Mouse (Mus musculus): ENCODE data around the gene Laptm5.

Gene Laptm5

GRCm38 (mm10) chr4:130920951-130921693 is 8.2 kb downstream of the Laptm5 start:
- DNase-seq (ENCODE audit: low spot score in 2 of 2): no peak

- no peak for DNase-seq (ENCODE audit: low spot score in 2 of 2)
These were observed 9.1 kb downstream of the Laptm5 start for GRCm38 (mm10) chr4:130921986-130922385.

- no peak for DNase-seq (ENCODE audit: low spot score in 2 of 2)
These were observed 13.3 kb downstream of the Laptm5 start for GRCm38 (mm10) chr4:130926274-130926673.

- DNase-seq (ENCODE audit: low spot score in 2 of 2): peak; percentile 44 to 50
These were observed 14.9 kb downstream of the Laptm5 start for GRCm38 (mm10) chr4:130927821-130928220.

GRCm38 (mm10) chr4:130942644-130943043 is 29.7 kb downstream of the Laptm5 start:
- no peak for DNase-seq (ENCODE audit: low spot score in 2 of 2)

GRCm38 (mm10) chr4:130944112-130944511 is 31.2 kb downstream of the Laptm5 start, which contains the start of gene Matn1:
Matn1 (plus strand) TSS chr4:130944385.
- DNase-seq (ENCODE audit: low spot score in 2 of 2): no peak

- no peak for DNase-seq (ENCODE audit: low spot score in 2 of 2)
These were observed 31.9 kb downstream of the Laptm5 start for GRCm38 (mm10) chr4:130944779-130945178.

GRCm38 (mm10) chr4:130947094-130947647 is 34.2 kb downstream of the Laptm5 start:
- peak in 1 of 2 experiments; percentile 39 for DNase-seq (ENCODE audit: low spot score in 2 of 2)

GRCm38 (mm10) chr4:130949821-130950384 is 37.0 kb downstream of the Laptm5 start:
- no peak for DNase-seq (ENCODE audit: low spot score in 2 of 2)

- peak; percentile 67 to 69 for DNase-seq (ENCODE audit: low spot score in 2 of 2)
These were observed 39.6 kb downstream of the Laptm5 start for GRCm38 (mm10) chr4:130952531-130952930.

GRCm38 (mm10) chr4:130957156-130957555 is 44.2 kb downstream of the Laptm5 start:
- DNase-seq (ENCODE audit: low spot score in 2 of 2): no peak

GRCm38 (mm10) chr4:130958812-130959211 is 45.9 kb downstream of the Laptm5 start:
- no peak for DNase-seq (ENCODE audit: low spot score in 2 of 2)

- no peak for DNase-seq (ENCODE audit: low spot score in 2 of 2)
These were observed 46.8 kb downstream of the Laptm5 start for GRCm38 (mm10) chr4:130959678-130960077.

GRCm38 (mm10) chr4:130960118-130960734 is 47.3 kb downstream of the Laptm5 start:
- DNase-seq (ENCODE audit: low spot score in 2 of 2): peak; percentile 89 to 93

- no peak for DNase-seq (ENCODE audit: low spot score in 2 of 2)
These were observed 58.4 kb downstream of the Laptm5 start for GRCm38 (mm10) chr4:130971278-130971677.

GRCm38 (mm10) chr4:130972421-130972829 is 59.5 kb downstream of the Laptm5 start:
- no peak for DNase-seq (ENCODE audit: low spot score in 2 of 2)

GRCm38 (mm10) chr4:130973332-130974263 is 60.7 kb downstream of the Laptm5 start:
- DNase-seq (ENCODE audit: low spot score in 2 of 2): peak; percentile 39 to 54

- DNase-seq (ENCODE audit: low spot score in 2 of 2): no peak
These were observed 66.1 kb downstream of the Laptm5 start for GRCm38 (mm10) chr4:130978981-130979380.

- no peak for DNase-seq (ENCODE audit: low spot score in 2 of 2)
These were observed 71.7 kb downstream of the Laptm5 start for GRCm38 (mm10) chr4:130984416-130985182.
